Mouse (Mus musculus): ENCODE measurements around the gene Ngdn.

DNA sequence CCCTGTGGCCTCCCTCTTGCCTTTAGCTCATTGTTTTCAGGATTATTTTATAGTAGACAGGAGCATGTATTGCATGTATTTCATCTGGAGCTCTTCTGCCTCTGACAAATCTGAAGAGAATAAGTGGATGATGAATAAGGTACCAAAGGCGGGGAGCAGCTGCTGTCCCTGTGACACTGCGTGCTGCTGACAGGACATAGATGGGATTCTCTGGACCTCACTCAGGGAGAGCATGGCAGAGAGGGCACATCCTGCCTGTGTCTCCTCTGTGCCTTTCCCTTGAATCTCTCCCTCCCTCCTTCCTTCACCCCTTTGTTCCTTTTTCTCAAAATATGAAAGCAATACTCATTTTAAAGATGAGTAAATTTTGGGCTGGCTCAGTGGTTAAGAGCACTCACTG lies 9.7 kb upstream of the Ngdn start:
- TF ChIP-seq TAL1 (IDR thresholded peaks at IDR 0.05; ENCODE audit: low read length) = no peak
- TF ChIP-seq NELFE (IDR thresholded peaks at IDR 0.05; ENCODE audit: low read depth, low read length) = no peak
- no peak for TF ChIP-seq CTCF (IDR thresholded peaks at IDR 0.05 in 2 of 3, conservative IDR thresholded peaks at IDR 0.05 in 1 of 3; ENCODE audit: control insufficient read depth in 1 of 3, insufficient read depth in 1 of 3, low read depth in 2 of 3, low read length in 3 of 3, poor library complexity in 1 of 3, severe bottlenecking in 1 of 3)
- no peak for TF ChIP-seq CHD1 (IDR thresholded peaks at IDR 0.05; ENCODE audit: low read depth, low read length)
- TF ChIP-seq MAX (IDR thresholded peaks at IDR 0.05; ENCODE audit: low read length) = no peak
